16 mouse cellular contexts compared by ENCODE assay signal in the genomic region with DNA sequence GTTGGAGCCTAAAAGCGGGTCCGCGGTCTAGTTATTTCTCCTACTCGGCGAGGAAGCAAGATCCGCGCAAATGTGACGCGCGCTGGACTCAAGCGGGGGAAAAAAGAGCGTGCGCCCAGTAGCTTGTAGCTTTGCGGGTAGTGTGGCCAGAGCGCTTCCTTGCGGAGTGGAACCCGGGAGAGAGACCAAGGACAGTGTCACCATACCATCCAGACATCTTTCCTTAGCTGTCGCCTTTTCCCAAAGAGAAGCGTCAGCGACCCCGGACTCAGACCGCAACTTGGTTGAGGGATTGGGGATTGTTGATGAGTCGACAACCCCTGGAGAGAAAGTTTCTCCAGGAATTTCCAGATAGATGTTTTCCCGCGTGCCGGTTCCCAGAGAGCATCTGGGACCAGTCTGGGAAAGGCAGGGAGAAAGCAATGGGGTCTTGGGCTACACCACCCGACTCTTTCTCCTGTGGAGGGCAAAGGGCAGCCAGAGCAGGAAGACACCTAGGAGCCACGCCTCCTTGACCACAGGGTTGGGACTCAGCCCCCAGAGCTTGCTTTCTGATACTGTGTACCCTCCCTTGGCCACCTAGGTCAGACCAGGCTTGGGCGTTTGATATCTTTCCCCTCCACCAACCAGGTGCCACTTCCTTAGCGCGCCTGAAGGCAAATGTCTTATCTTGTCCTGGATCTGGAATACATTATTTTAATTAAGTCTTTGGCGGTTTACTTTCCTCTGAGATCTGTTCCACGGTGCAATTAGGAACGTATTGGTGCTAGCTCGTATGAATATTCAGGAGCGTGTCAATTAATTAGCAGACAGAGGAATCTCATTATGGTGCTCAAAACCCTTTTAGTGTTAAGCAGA. TPM values are rescaled to one million over a fixed set of nuclear protein-coding genes. Genes with fewer than 3 reads are reported as not detected.
DNase-seq lines count a peak whose midpoint lies in the region; ATAC-seq and TF ChIP-seq lines count a peak whose summit lies in the region.
"Had no signal": no experiment of that assay in that cellular context is flagged by ENCODE, and none has a peak within 500 bp of the region (broad histone marks: within the 10 kb centered on the region; RNA-seq: fewer than 3 reads in every experiment).

No protein-coding gene starts in this region.

- H3K4me3 ChIP-seq in hindbrain, embryonic 10.5 days = peak overlapping the region; percentile 45
- H3K4me3 ChIP-seq in midbrain, embryonic 14.5 days (replicated peaks; ENCODE audit: low read depth, low read length) = peak overlapping the region; percentile 12
- no peak overlapping the region for H3K4me3 ChIP-seq in lung, postnatal 0 days (ENCODE audit: low read depth, low read length)

- H3K27ac ChIP-seq in hindbrain, embryonic 10.5 days = no peak overlapping the region
- 0 out of 2 replicates have a peak overlapping the region, but pooled peaks have one; percentile 41 for H3K27ac ChIP-seq in midbrain, embryonic 14.5 days (replicated peaks; ENCODE audit: low read depth, low read length)
- H3K27ac ChIP-seq in lung, postnatal 0 days (ENCODE audit: low read length) = no peak overlapping the region

- DNase-seq in thymus, postnatal 4 days = peak; percentile 43
- DNase-seq in thymus, adult 18-20 months = no peak
- peak; percentile 52 for DNase-seq in hindbrain, embryonic 10.5 days (ENCODE audit: low spot score)
- DNase-seq in midbrain, embryonic 14.5 days = peak; percentile 68
- DNase-seq in cerebellum, postnatal 36 days = no peak
- no peak for DNase-seq in lung, postnatal 0 days (ENCODE audit: low spot score)
- no peak for DNase-seq in adipocyte (ENCODE audit: low spot score)
- no peak for DNase-seq in adrenal gland, postnatal 36 days
- DNase-seq: kidney, adult 2 months; liver; lung, postnatal 14 days; thymus, adult 2 months had no signal

- no peaks in the 10 kb centered on the region for H3K36me3 ChIP-seq in hindbrain, embryonic 10.5 days
- no peaks in the 10 kb centered on the region for H3K36me3 ChIP-seq in midbrain, embryonic 14.5 days (ENCODE audit: control insufficient read depth, insufficient read depth, low read length)
- no peaks in the 10 kb centered on the region for H3K36me3 ChIP-seq in lung, postnatal 0 days (ENCODE audit: insufficient read depth, low read length)

- TF ChIP-seq EP300 in lung, postnatal 0 days (IDR thresholded peaks at IDR 0.05) = no peak

- peaks cover 64% of the 10 kb centered on the region for H3K4me1 ChIP-seq in hindbrain, embryonic 10.5 days (replicated peaks)
- peaks cover 15% of the 10 kb centered on the region for H3K4me1 ChIP-seq in midbrain, embryonic 14.5 days (ENCODE audit: control insufficient read depth, insufficient read depth, low read length)
- H3K4me1 ChIP-seq in lung, postnatal 0 days (ENCODE audit: insufficient read depth, low read depth, low read length) = no peaks in the 10 kb centered on the region; the same call in 1 of the 2 replicates

- WGBS in hindbrain, embryonic 10.5 days = 1% methylated on average over 36 of the region's 36 CpGs
- WGBS in midbrain, embryonic 14.5 days = 2% methylated on average over 36 of the region's 36 CpGs
- 2% methylated on average over 36 of the region's 36 CpGs for WGBS in lung, postnatal 0 days

- no peaks in the 10 kb centered on the region for H3K9me3 ChIP-seq in hindbrain, embryonic 10.5 days
- H3K9me3 ChIP-seq in midbrain, embryonic 14.5 days (ENCODE audit: control insufficient read depth, low read length) = no peaks in the 10 kb centered on the region
- H3K9me3 ChIP-seq in lung, postnatal 0 days (ENCODE audit: low read length) = no peaks in the 10 kb centered on the region

- no peak overlapping the region for H3K9ac ChIP-seq in midbrain, embryonic 14.5 days (replicated peaks; ENCODE audit: low read length)
- H3K9ac ChIP-seq in lung, postnatal 0 days (replicated peaks; ENCODE audit: low read depth) = no peak overlapping the region

- no peak for ATAC-seq in midbrain, embryonic 14.5 days (ENCODE audit: low FRiP score, low TSS enrichment)
- ATAC-seq in lung, postnatal 0 days = no peak

- H3K27me3 ChIP-seq in hindbrain, embryonic 10.5 days (ENCODE audit: insufficient read depth, poor library complexity, severe bottlenecking) = peaks cover 99% of the 10 kb centered on the region
- peaks cover 70% of the 10 kb centered on the region for H3K27me3 ChIP-seq in midbrain, embryonic 14.5 days (ENCODE audit: control insufficient read depth, insufficient read depth, low read length)
- peaks cover 82% of the 10 kb centered on the region for H3K27me3 ChIP-seq in lung, postnatal 0 days (replicated peaks; ENCODE audit: insufficient read depth, low read length)

- peak overlapping the region; percentile 42 for H3K4me2 ChIP-seq in midbrain, embryonic 14.5 days (ENCODE audit: low read length)
- no peak overlapping the region for H3K4me2 ChIP-seq in lung, postnatal 0 days (replicated peaks; ENCODE audit: low read depth, low read length)

- TF ChIP-seq CTCF in lung, postnatal 0 days (IDR thresholded peaks at IDR 0.05) = no peak

RNA-seq across cellular contexts. Expression of gene Foxb1, which starts 8.6 kb away (rescaled TPM):
- 5.7 and 6.8 TPM in 2 replicates for polyA plus RNA-seq in hindbrain, embryonic 10.5 days (2016; fragmentation: Nextera tagmentation; extraction: Ambion mirVana)
- 9.9 and 10.7 TPM in 2 replicates for polyA plus RNA-seq in midbrain, embryonic 14.5 days (2014; fragmentation: Nextera tagmentation; extraction: Ambion mirVana)
- not detected in 2 replicates for polyA plus RNA-seq in lung, postnatal 0 days (2015; fragmentation: Nextera tagmentation; extraction: Ambion mirVana)
- not detected for total RNA-seq in adrenal gland, postnatal 36 days (2021)
- total RNA-seq: layer of hippocampus, postnatal 25 days had no signal
- polyA plus RNA-seq: C2C12; heart, embryonic 14.5 days; kidney, adult 2 months; small intestine, adult 2 months had no signal

Comparison
In these comparisons a context has a peak if more than half of its experiments do, and no peak if none do; other contexts are left out.
1. DNase-seq: peak in thymus, postnatal 4 days (single experiment), hindbrain, embryonic 10.5 days (single experiment) and midbrain, embryonic 14.5 days (single experiment); none in thymus, adult 18-20 months (0 of 2), cerebellum, postnatal 36 days (0 of 2), lung, postnatal 0 days (single experiment), adipocyte (single experiment) and adrenal gland, postnatal 36 days (0 of 2).